Mouse (Mus musculus): ENCODE measurements around the gene Sppl3. TPM values are rescaled to one million over a fixed set of nuclear protein-coding genes. Genes with fewer than 3 reads are reported as not detected.
A peak's percentile ranks its signal among the peaks of the same experiment; 100 is the strongest.

The Sppl3 gene
- polyA plus RNA-seq, 1 experiment = 57.0 TPM

DNA sequence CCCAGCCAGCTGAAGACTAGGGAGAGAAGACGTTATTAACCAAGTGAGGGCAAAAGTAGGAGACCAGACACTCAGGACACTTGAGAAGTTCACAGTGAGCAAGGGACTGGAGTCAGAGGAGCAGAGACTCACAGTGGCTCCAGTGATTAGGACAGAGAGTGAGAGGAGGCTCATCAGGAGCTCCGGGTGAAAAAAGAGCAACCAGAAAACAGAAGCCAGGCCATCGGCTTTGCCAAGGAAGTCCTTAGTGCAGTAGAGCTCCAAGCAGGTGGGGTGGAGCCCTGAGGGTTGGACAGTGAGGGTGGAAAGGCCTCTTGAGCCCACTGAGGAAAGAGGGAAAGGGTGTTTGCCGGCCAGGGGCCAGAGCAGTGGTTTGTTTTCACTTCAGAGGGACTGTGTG, 7.9 kb downstream of the Sppl3 start:
- no peaks in the 10 kb centered on the region for H3K36me3 ChIP-seq (ENCODE audit: control insufficient read depth, insufficient read depth, low read length)
- no peak overlapping the region for H3K27ac ChIP-seq (ENCODE audit: insufficient read depth, low read depth, low read length)
- H3K4me3 ChIP-seq (ENCODE audit: insufficient read depth, low read depth, low read length) = no peak overlapping the region
- peaks cover 26% of the 10 kb centered on the region for H3K4me1 ChIP-seq (ENCODE audit: control insufficient read depth, insufficient read depth, low read length)
- DNase-seq = no peak
- WGBS = 17% methylated on average over 4 of the region's 4 CpGs
- no peaks in the 10 kb centered on the region for H3K27me3 ChIP-seq (replicated peaks; ENCODE audit: control insufficient read depth, insufficient read depth, low read length)
- TF ChIP-seq CTCF (conservative IDR thresholded peaks at IDR 0.05; ENCODE audit: insufficient read depth, insufficient read length, low read depth, low read length) (no peak), POLR2A (IDR thresholded peaks at IDR 0.05; ENCODE audit: low read depth, low read length) (no peak)

DNA sequence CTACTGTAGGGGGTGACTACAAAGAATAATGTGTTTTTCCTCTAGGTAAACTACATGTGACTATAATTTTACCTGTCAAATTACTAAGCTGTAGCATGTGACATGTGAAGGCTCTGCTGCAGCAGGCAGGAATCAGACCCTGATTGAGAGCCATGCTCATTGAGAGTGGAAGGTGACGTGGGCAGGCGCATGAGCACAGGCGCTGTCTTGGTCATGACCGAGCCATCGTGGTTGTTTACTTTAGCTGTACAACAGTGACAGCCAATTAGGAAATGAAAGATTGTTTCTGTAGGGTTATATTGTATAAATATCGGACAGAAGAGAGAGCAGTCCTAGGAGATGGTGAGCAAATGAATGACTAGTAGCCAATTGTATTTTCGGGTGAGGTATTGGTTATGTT, 11.1 kb downstream of the Sppl3 start:
- peaks cover 21% of the 10 kb centered on the region for H3K4me1 ChIP-seq (ENCODE audit: control insufficient read depth, insufficient read depth, low read length)
- no peak for DNase-seq
- TF ChIP-seq CTCF (conservative IDR thresholded peaks at IDR 0.05; ENCODE audit: insufficient read depth, insufficient read length, low read depth, low read length) = no peak
- no peak for TF ChIP-seq POLR2A (IDR thresholded peaks at IDR 0.05; ENCODE audit: low read depth, low read length)
- no peaks in the 10 kb centered on the region for H3K27me3 ChIP-seq (replicated peaks; ENCODE audit: control insufficient read depth, insufficient read depth, low read length)
- no peak overlapping the region for H3K4me3 ChIP-seq (ENCODE audit: insufficient read depth, low read depth, low read length)
- WGBS = 76% methylated on average over 7 of the region's 7 CpGs
- H3K36me3 ChIP-seq (ENCODE audit: control insufficient read depth, insufficient read depth, low read length) = no peaks in the 10 kb centered on the region
- H3K27ac ChIP-seq (ENCODE audit: insufficient read depth, low read depth, low read length) = no peak overlapping the region

DNA sequence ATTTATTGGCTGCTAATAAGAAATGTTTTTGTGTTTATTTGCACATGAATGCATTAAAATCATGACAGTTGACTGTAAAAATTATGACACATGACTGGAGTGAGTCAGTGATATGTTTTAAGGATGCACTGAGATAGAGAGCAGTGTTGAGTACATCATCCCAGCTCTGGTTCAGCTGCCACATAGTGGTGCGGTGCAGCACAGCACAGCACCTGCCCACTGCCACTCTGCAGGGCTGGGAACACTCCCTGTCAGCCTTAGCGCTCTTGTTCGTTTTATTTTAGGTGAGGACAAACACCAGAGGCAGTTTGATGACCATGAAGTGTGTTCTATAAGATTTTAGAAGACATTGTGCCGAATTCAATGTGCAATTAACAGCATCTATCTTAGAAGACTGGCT, 15.2 kb downstream of the Sppl3 start:
- 63% methylated on average over 4 of the region's 4 CpGs for whole genome bisulfite sequencing
- DNase-seq = no peak
- Histone ChIP-seq H3K27ac (ENCODE audit: insufficient read depth, low read depth, low read length) (no peak overlapping the region), H3K4me1 (ENCODE audit: control insufficient read depth, insufficient read depth, low read length) (peaks cover 16% of the 10 kb centered on the region), H3K36me3 (ENCODE audit: control insufficient read depth, insufficient read depth, low read length) (no peaks in the 10 kb centered on the region), H3K4me3 (ENCODE audit: insufficient read depth, low read depth, low read length) (no peak overlapping the region), H3K27me3 (replicated peaks; ENCODE audit: control insufficient read depth, insufficient read depth, low read length) (no peaks in the 10 kb centered on the region)
- TF ChIP-seq CTCF (conservative IDR thresholded peaks at IDR 0.05; ENCODE audit: insufficient read depth, insufficient read length, low read depth, low read length) (0 out of 2 replicates have a peak, but pooled peaks have one; percentile 5), POLR2A (IDR thresholded peaks at IDR 0.05; ENCODE audit: low read depth, low read length) (no peak)

DNA sequence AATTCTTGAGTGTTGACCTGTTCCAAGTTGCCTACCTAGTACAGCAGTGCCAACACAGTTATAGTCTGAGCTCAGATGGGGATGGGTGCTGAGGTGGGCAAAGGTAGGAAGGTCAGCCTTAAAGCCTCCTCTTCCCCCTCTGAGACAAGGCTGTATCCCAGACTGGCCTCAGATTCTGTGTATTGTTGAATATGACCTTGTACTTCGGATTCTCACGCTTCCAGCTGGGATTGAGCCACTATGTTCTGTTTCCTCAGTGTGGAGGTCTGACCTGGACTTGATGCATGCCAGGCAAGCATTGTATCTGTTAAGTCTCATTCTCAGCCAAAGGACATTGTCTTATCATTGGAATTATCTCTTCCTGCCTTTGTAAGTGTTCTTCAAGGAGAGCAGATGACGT, 16.2 kb downstream of the Sppl3 start:
- Histone ChIP-seq H3K27ac (ENCODE audit: insufficient read depth, low read depth, low read length) (no peak overlapping the region), H3K27me3 (replicated peaks; ENCODE audit: control insufficient read depth, insufficient read depth, low read length) (no peaks in the 10 kb centered on the region), H3K4me3 (ENCODE audit: insufficient read depth, low read depth, low read length) (no peak overlapping the region), H3K36me3 (ENCODE audit: control insufficient read depth, insufficient read depth, low read length) (no peaks in the 10 kb centered on the region), H3K4me1 (ENCODE audit: control insufficient read depth, insufficient read depth, low read length) (peaks cover 21% of the 10 kb centered on the region)
- WGBS = 78% methylated on average over 3 of the region's 3 CpGs
- TF ChIP-seq POLR2A (IDR thresholded peaks at IDR 0.05; ENCODE audit: low read depth, low read length) (no peak), CTCF (conservative IDR thresholded peaks at IDR 0.05; ENCODE audit: insufficient read depth, insufficient read length, low read depth, low read length) (no peak)
- DNase-seq = peak; percentile 25

DNA sequence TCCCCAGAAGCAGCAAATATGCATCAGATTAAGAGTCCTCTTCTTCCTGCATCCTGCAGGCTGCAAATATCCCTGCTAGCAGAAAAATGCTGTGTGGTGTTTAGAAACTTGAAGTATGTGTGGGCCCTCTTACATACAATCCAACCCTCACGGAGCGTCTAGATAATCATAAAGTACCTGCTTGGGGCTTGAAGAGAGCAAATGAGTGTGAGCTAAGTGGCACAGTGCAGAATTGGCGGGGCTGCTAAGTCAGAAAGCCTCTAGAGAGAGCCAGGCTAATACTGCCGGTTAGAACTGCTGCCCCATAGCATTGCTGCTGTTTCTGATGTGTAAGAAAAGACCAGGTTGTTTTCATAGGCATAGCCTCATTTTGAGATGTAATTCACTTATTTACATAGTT, 18.0 kb downstream of the Sppl3 start:
- TF ChIP-seq POLR2A (IDR thresholded peaks at IDR 0.05; ENCODE audit: low read depth, low read length) (no peak), CTCF (conservative IDR thresholded peaks at IDR 0.05; ENCODE audit: insufficient read depth, insufficient read length, low read depth, low read length) (no peak)
- WGBS = 92% methylated on average over 4 of the region's 4 CpGs

DNA sequence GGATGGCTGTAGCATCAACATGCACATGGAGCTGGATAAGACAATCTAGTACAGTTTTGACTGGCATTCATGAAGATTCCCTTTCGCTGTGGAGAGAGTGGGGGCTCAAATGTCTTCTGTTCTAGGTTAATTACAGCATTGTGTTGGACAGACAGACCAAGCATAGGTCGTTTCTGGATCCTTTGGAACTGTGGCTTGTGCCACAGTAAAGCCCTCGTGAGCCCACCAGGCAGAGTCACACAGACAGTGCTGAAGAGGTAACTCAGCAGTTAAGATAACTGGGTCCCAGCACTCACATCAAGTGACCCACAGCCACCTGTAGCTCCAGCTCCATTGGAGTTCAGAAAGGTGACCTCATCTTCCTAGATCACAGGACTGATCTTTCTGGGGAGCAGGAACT, 18.6 kb downstream of the Sppl3 start:
- Histone ChIP-seq H3K4me1 (ENCODE audit: control insufficient read depth, insufficient read depth, low read length) (peaks cover 21% of the 10 kb centered on the region), H3K27me3 (replicated peaks; ENCODE audit: control insufficient read depth, insufficient read depth, low read length) (no peaks in the 10 kb centered on the region), H3K36me3 (ENCODE audit: control insufficient read depth, insufficient read depth, low read length) (no peaks in the 10 kb centered on the region), H3K4me3 (ENCODE audit: insufficient read depth, low read depth, low read length) (no peak overlapping the region), H3K27ac (ENCODE audit: insufficient read depth, low read depth, low read length) (no peak overlapping the region)
- no peak for DNase-seq
- WGBS = 85% methylated on average over 3 of the region's 3 CpGs
- TF ChIP-seq CTCF (conservative IDR thresholded peaks at IDR 0.05; ENCODE audit: insufficient read depth, insufficient read length, low read depth, low read length) (no peak), POLR2A (IDR thresholded peaks at IDR 0.05; ENCODE audit: low read depth, low read length) (no peak)

More for the DNA sequence above, 18.0 kb downstream of the Sppl3 start:
- H3K36me3 ChIP-seq (ENCODE audit: control insufficient read depth, insufficient read depth, low read length) = no peaks in the 10 kb centered on the region
- peaks cover 21% of the 10 kb centered on the region for H3K4me1 ChIP-seq (ENCODE audit: control insufficient read depth, insufficient read depth, low read length)
- no peak overlapping the region for H3K4me3 ChIP-seq (ENCODE audit: insufficient read depth, low read depth, low read length)
- no peaks in the 10 kb centered on the region for H3K27me3 ChIP-seq (replicated peaks; ENCODE audit: control insufficient read depth, insufficient read depth, low read length)
- H3K27ac ChIP-seq (ENCODE audit: insufficient read depth, low read depth, low read length) = no peak overlapping the region
- DNase-seq = no peak

DNA sequence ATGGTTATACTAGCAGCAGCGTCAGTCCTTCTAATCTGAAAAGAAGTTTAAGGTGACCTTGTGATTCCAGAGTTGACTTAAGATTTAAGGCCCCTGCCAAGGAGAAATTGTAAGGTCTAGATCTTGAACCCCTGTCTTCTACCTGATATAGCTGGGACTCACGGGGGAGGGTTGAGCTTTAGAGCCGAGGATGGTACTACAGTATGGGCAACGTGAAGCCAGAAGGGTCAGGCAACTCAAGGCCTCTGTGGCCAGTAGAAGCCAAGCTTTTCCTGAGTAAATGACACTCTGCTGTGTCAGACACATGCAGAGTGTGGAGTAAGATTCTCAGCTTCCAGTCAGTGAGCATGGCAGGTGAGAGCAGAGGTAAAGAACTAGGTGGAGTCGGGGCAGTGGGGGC, 20.6 kb downstream of the Sppl3 start:
- Histone ChIP-seq H3K4me1 (ENCODE audit: control insufficient read depth, insufficient read depth, low read length) (peaks cover 23% of the 10 kb centered on the region; the same call in 1 of the 2 replicates), H3K4me3 (ENCODE audit: insufficient read depth, low read depth, low read length) (no peak overlapping the region), H3K27ac (ENCODE audit: insufficient read depth, low read depth, low read length) (no peak overlapping the region), H3K36me3 (ENCODE audit: control insufficient read depth, insufficient read depth, low read length) (no peaks in the 10 kb centered on the region), H3K27me3 (replicated peaks; ENCODE audit: control insufficient read depth, insufficient read depth, low read length) (no peaks in the 10 kb centered on the region)
- WGBS = 49% methylated on average over 5 of the region's 5 CpGs
- TF ChIP-seq POLR2A (IDR thresholded peaks at IDR 0.05; ENCODE audit: low read depth, low read length) (no peak), CTCF (conservative IDR thresholded peaks at IDR 0.05; ENCODE audit: insufficient read depth, insufficient read length, low read depth, low read length) (no peak)
- DNase-seq = no peak
